Mouse (Mus musculus) small intestine, adult 2 months (tissue): Measurements from ENCODE around the gene Ssmem1.

Experiments
- CTCF ChIP-seq: fragments of 200-500 bp; IDR thresholded peaks from 2 replicates; pipeline ENCODE4 v1.5.1; 2012; ENCODE audit warnings: low read depth, mild to moderate bottlenecking, control low read depth, inconsistent platforms, low read length, moderate library complexity, mixed read lengths; ENCODE audit not compliant: insufficient replicate concordance, insufficient read length; ENCODE audit errors: extremely low read depth
- POLR2A ChIP-seq: fragments of 200-500 bp; IDR thresholded peaks from 2 replicates; pipeline ENCODE4 v1.6.1; 2012; ENCODE audit warnings: low read depth, mild to moderate bottlenecking, control low read depth, inconsistent platforms, low read length, moderate library complexity

DNA sequence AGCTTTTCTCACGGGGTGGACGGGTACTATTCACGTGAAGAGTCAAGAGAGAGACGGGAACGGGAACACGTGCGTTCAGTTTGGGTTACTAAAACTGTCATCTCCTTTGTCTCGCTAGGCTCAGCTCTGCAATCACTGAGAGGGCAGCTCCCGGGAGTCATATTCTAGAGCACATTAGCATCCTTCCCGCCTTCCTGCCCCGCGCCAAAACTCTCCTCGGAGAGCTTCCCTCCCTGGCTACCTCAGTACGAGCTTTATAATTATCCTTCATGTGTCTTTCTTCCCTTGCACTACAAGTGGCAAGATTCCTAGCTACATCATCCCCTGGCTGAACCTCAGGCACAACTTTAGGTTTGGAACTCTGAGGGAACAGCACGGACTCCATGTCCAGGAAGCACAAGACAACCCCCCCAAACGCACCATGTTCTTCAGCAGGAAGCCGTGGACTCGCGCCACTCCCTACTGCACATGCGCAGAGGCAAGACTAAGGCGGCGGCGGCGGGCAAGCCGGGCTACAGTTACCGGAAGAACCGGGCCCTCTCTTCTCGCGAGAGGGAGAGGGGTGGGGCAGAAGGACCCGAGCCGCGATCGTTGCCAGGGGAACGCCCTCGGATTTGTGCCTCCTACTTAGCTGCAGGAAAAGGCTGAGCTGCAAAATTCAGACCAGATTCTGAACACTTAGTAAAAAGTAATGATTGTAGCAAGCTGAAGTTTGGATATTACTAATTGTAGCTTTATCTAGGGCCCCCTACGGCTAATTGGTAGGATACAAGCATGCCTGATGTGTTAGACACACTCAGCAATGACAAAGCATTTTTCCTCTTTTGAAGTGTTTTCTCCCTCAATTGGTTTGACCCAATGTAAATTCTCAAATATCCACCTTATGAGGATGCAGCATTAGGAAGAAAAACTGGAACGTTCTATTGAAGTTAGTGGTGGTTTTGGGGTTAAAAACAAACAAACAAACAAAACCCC lies at the start of gene Ssmem1, which contains the start of gene Tmem209:
- TF ChIP-seq CTCF (no peak), POLR2A (peak; percentile 92)
